Mouse (Mus musculus) kidney, embryonic 14.5 days (tissue): ENCODE results near the gene N4bp1. TPM values are rescaled to one million over a fixed set of nuclear protein-coding genes. Genes with fewer than 3 reads are reported as not detected.
A peak's percentile ranks its signal among the peaks of the same experiment; 100 is the strongest.

ENCODE experiments used
- ATAC-seq: fragments of 200-750 bp; cut with Nextera tagmentation; 2 replicates; pipeline ENCODE4 v1.8.0; 2017; ENCODE audit warnings: moderate number of reproducible peaks, mild to moderate bottlenecking, moderate TSS enrichment, moderate library complexity; ENCODE audit not compliant: low FRiP score, low TSS enrichment
- H3K27ac ChIP-seq: fragments of 300-500 bp; sonication (generic); 2 replicates; pipeline ENCODE4 v1.5.1; 2014; ENCODE audit warnings: low read depth, mild to moderate bottlenecking, low read length, moderate library complexity, mixed read lengths
- H3K27me3 ChIP-seq: fragments of 300-500 bp; sonication (generic); 2 replicates; pipeline ENCODE4 v1.6.1; 2014; ENCODE audit warnings: mild to moderate bottlenecking, low read length; ENCODE audit not compliant: control insufficient read depth, insufficient read depth
- H3K36me3 ChIP-seq: fragments of 300-500 bp; sonication (generic); 2 replicates; pipeline ENCODE4 v1.6.1; 2014; ENCODE audit warnings: low read length, mixed read lengths; ENCODE audit not compliant: control insufficient read depth, insufficient read depth
- H3K4me1 ChIP-seq: fragments of 300-500 bp; sonication (generic); 2 replicates; pipeline ENCODE4 v1.6.1; 2014; ENCODE audit warnings: low read length, mixed read lengths; ENCODE audit not compliant: control insufficient read depth, insufficient read depth
- H3K4me2 ChIP-seq: fragments of 300-500 bp; sonication (generic); replicated peaks from 2 replicates; pipeline ENCODE4 v1.6.1; 2014; ENCODE audit warnings: low read depth, mild to moderate bottlenecking, low read length
- H3K4me3 ChIP-seq: fragments of 300-500 bp; sonication (generic); 2 replicates; pipeline ENCODE4 v1.5.1; 2014; ENCODE audit warnings: mild to moderate bottlenecking, low read length
- H3K9ac ChIP-seq: fragments of 300-500 bp; sonication (generic); 2 replicates; pipeline ENCODE4 v1.6.1; 2014; ENCODE audit warnings: low read depth, mild to moderate bottlenecking, low read length, moderate library complexity
- H3K9me3 ChIP-seq: fragments of 300-500 bp; sonication (generic); 2 replicates; pipeline ENCODE4 v1.6.1; 2016; ENCODE audit warnings: low read length; ENCODE audit not compliant: control insufficient read depth
- WGBS: fragments of 180-500 bp; shearing (Covaris S2); extraction: QIAGEN DNeasy Blood & Tissue Kit; methylation state at CpG from one replicate; pipeline ENCODE4 v1.1.7; 2014; 5-methylcytosine and 5-hydroxymethylcytosine counted together
- polyA plus RNA-seq: library from polyadenylated mRNA; unstranded; fragments of >200 nt; fragmentation: Nextera tagmentation; extraction: Ambion mirVana; gene quantifications from 2 replicates; pipeline ENCODE4 v1.2.1, GENCODE M21; 2014

The N4bp1 gene
- polyA plus RNA-seq = 11.7 and 13.2 TPM in 2 replicates

DNA sequence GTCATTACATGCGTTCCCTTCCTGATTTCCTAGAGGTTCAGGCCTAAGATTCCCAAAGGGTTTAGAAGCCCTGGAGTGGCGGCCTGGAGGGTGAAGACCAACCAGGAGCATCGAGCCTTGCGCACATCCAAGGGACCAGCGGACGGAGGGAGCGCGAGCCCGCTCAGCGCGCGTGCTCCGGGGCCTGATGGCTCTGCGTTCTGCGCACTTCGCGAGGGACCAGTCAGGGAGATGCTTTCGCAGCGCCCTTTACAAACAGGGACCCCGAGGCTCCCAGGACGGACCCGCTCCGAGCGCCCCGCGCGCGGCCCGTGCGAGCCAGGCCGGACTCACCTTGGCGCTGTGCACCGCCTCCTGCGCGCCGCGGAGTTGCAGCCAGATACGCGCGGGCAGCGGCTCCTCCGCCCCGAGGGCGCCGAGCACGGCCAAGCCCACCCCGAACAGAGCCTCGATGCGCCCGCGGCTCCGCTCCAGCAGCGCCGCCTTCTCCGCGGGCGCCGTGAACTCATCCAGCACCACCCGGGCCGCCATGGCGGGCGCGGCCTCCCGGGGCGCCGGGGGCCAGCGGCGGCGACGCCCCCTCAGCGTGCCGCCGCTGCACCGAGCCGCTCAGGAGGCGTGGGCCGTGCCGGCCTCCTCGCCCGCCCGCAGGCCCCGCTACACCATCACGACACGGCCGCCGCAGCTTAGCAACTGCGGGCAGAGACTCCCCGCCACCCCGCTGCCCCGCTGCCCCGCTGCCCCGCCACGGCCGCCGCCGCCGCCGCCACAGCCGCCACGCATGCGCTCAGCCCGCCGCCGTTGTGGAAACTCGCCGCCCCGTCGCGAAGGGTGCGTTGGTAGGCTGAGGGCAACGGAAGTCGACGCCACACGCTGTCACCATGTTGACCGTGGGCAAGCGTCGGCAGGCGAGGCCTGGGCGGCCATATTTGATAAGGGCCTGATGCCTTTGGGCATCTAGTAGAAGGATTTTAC, at the start of gene N4bp1:
N4bp1 (minus strand) TSS at position 770 of the 975 bp plus-strand sequence.
- peaks cover 3% of the 10 kb centered on the region; the same call in 1 of the 2 replicates for H3K36me3 ChIP-seq
- under 1% methylated on average over 93 of the region's 119 CpGs for WGBS
- peak within 1 kb of the TSS; percentile 92 for H3K9ac ChIP-seq
- H3K27ac ChIP-seq = peak within 1 kb of the TSS; percentile 85
- H3K9me3 ChIP-seq = no peaks in the 10 kb centered on the region
- no peaks in the 10 kb centered on the region for H3K27me3 ChIP-seq
- H3K4me1 ChIP-seq = peaks cover 23% of the 10 kb centered on the region
- H3K4me2 ChIP-seq = peak within 1 kb of the TSS; percentile 63
- ATAC-seq = peak; percentile 93
- H3K4me3 ChIP-seq = peak within 1 kb of the TSS; percentile 93

DNA sequence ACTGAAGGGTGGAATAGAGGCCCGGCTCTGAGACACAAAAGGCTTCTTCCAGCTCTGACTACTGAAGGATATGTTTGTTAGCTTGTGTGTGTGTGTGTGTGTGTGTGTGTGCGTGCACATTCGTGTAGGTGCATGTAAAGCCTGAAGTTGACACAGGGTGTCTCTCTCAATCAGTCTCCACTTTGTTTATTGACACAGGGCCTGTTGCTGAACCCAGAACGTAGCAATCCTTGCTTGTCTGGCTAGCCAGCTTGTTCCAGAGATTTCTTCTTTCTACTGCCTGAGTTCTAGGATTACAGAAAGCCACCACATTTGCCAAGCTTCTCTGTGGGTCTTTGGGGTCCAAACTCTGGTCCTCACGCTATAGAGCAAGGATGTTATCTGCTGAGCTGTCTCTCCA, 49.8 kb upstream of the N4bp1 start:
- Histone ChIP-seq H3K9me3 (no peaks in the 10 kb centered on the region), H3K4me2 (no peak overlapping the region), H3K36me3 (no peaks in the 10 kb centered on the region), H3K27me3 (no peaks in the 10 kb centered on the region), H3K27ac (no peak overlapping the region), H3K4me1 (no peaks in the 10 kb centered on the region), H3K9ac (no peak overlapping the region), H3K4me3 (no peak overlapping the region)
- WGBS = 70% methylated on average over 5 of the region's 5 CpGs
- ATAC-seq = no peak

DNA sequence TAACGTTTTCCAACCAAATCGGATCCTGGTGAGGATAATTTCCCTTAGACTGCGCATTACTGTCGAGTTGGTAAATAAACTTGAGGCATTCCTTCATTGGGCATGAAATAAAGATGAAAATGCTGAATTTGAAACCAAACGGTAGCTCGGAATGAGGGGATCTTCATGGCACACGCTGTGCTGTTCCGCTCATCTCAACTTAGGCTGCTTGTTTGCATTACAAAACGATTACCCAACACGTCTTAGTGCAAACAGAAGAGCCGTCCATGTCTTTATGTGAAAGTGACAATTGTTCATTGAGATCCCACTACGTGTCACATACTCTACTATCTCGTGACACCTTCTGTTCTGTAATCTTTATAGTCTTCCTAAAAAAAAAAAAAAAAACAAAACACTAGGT, 49.3 kb upstream of the N4bp1 start:
- Histone ChIP-seq H3K9ac (no peak overlapping the region), H3K4me1 (no peaks in the 10 kb centered on the region), H3K9me3 (no peaks in the 10 kb centered on the region), H3K36me3 (no peaks in the 10 kb centered on the region), H3K4me3 (no peak overlapping the region), H3K27me3 (no peaks in the 10 kb centered on the region), H3K27ac (no peak overlapping the region), H3K4me2 (no peak overlapping the region)
- no peak for ATAC-seq
- WGBS = 60% methylated on average over 13 of the region's 13 CpGs

DNA sequence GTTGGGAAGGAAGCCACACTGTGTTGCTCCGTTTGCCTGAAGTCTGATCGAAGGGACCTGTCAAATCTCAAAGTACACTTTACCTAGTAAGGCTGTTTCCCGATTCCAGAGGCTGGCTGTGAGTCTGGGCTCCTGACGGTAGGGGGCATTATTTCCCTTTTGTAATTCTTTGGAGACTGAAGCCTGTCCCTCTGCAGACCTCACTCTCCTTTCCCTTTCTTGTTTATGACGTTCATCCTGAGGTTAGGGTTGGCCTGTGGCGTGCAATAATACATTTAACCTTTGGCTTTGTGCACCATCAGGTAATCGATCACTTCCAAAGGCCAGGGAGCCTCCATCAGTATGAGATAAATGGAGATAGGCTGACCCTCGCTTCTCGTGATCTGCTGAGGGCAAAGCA, 48.8 kb upstream of the N4bp1 start:
- no peak overlapping the region for H3K4me3 ChIP-seq

DNA sequence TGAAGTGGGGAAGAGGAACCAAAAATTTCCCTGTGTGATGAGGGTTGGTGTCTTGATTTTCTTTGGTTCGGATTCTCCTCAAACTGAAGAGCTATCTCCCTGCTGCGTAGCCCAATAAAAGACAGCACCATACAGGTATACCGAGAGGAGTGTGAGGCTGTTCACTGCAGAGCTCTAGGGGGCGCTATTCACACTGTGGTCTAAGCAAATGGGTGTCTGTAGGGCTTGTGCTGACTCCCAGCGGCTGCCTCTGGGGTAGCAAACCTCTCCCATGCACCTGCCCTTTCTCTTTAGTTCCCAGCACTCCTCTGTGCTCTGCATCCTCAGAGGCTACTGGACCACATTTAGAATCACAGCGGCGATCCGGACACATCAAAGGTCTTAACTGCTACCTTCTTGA, 41.2 kb upstream of the N4bp1 start:
- no peak overlapping the region for H3K9ac ChIP-seq
- no peak overlapping the region for H3K4me2 ChIP-seq
- 65% methylated on average over 8 of the region's 8 CpGs for WGBS
- H3K4me3 ChIP-seq = no peak overlapping the region
- H3K9me3 ChIP-seq = no peaks in the 10 kb centered on the region
- H3K27me3 ChIP-seq = no peaks in the 10 kb centered on the region
- no peak for ATAC-seq
- H3K36me3 ChIP-seq = no peaks in the 10 kb centered on the region
- H3K27ac ChIP-seq = no peak overlapping the region
- no peaks in the 10 kb centered on the region for H3K4me1 ChIP-seq

More for the DNA sequence above, 48.8 kb upstream of the N4bp1 start:
- Histone ChIP-seq H3K27me3 (no peaks in the 10 kb centered on the region), H3K9ac (no peak overlapping the region), H3K36me3 (no peaks in the 10 kb centered on the region), H3K9me3 (no peaks in the 10 kb centered on the region), H3K4me1 (no peaks in the 10 kb centered on the region), H3K27ac (no peak overlapping the region), H3K4me2 (no peak overlapping the region; the same call in 1 of the 2 replicates)
- ATAC-seq = no peak
- WGBS = 7% methylated on average over 9 of the region's 9 CpGs

DNA sequence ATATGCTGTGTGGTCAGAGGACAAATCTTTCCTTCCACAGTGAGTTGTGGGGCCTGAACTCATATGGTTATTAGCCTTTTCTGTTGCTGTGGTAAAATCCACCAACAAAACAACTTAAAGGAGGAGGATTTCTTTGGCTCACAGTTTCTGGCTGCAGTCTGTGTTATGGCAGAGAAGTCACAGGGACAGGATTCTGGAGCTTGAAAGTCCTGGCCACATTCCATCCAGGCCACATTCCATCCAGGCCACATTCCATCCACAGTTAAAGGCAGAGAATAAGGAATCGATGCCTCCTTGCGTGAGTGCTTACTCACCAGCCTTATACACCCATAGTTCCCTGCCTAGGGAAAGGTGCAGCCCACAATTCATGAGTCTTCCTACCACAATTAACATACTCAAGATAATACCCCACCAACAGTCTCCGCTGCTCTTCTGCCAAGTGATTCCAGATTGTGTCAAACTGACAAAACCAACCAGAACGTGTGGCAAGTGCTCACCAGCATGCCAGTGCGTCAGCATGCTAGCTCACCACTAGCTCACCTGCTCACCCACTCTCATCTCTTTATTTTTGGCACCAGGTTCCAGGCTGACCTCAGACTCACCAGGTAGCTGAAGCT, 38.3 kb upstream of the N4bp1 start:
- Histone ChIP-seq H3K36me3 (no peaks in the 10 kb centered on the region), H3K27ac (no peak overlapping the region), H3K4me1 (no peaks in the 10 kb centered on the region), H3K4me2 (no peak overlapping the region), H3K9ac (no peak overlapping the region), H3K4me3 (no peak overlapping the region), H3K27me3 (no peaks in the 10 kb centered on the region), H3K9me3 (no peaks in the 10 kb centered on the region)
- ATAC-seq = no peak
- 83% methylated on average over 5 of the region's 5 CpGs for WGBS

DNA sequence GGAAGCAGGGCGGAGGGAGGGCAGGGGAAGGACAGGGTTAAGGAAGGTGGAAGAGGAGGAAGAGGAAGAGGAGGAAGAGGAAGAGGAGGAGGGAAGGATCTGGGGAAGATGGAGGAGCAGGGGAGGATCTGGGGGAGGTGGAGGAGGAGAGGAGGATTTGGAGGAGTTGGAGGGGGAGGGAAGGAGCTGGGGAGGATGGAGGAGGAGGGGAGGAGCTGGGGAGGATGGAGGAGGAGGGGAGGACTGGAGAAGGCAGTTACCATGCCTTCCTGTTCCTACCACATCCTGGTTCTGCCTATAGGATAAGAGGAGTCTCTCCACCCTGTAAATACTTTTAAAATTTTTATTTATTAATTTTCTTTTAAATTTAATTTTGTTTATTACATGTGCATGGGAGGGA, 37.6 kb upstream of the N4bp1 start:
- 100% methylated on average over 1 of the region's 1 CpGs for WGBS
- no peak overlapping the region for H3K27ac ChIP-seq
- no peaks in the 10 kb centered on the region for H3K9me3 ChIP-seq
- H3K4me3 ChIP-seq = no peak overlapping the region
- no peaks in the 10 kb centered on the region for H3K4me1 ChIP-seq
- ATAC-seq = no peak
- no peak overlapping the region for H3K9ac ChIP-seq
- no peaks in the 10 kb centered on the region for H3K36me3 ChIP-seq
- H3K4me2 ChIP-seq = no peak overlapping the region
- no peaks in the 10 kb centered on the region for H3K27me3 ChIP-seq

DNA sequence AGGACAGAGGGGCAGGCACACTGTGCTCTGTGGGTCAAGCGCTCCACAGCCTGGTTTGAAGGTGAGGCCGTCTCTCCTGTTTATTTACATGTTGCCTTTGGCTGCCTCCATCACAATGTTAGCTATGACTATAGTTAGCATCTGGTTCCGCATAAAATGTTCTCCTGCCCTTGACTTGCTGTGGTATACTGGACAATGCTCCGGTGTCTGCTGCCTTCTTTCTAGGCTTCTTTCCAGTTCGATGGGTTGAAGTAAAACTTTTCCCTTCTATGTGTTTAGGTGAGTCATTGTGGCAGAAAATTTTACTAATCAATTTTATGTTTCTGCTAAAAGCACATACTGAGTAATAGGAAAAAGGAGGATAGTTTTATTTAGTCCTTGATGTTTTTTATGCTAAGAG, 37.1 kb upstream of the N4bp1 start:
- Histone ChIP-seq H3K4me3 (no peak overlapping the region), H3K4me1 (no peaks in the 10 kb centered on the region), H3K9me3 (no peaks in the 10 kb centered on the region), H3K27ac (no peak overlapping the region), H3K36me3 (no peaks in the 10 kb centered on the region), H3K9ac (no peak overlapping the region), H3K27me3 (no peaks in the 10 kb centered on the region), H3K4me2 (no peak overlapping the region)
- no peak for ATAC-seq
- WGBS = 75% methylated on average over 5 of the region's 5 CpGs

DNA sequence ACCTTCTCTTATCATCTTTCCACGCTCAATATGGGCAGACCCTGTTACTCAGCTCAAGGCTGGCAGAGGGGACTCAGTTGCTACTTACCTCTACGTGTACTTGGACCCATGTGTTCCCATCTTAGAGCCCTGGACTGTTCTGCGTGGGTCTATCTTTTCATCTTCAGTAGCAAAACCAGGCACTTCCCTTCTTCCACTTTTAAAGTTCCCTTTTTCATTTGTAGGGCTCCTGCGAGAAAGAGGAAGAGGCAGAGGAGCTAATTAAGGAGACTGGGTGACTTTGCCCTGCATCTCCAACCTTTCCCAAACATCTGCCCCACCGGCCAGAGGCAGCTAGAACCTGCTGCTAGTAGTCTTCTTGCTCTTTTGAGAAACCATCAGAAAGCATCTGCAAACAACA, 35.9 kb upstream of the N4bp1 start:
- Histone ChIP-seq H3K4me2 (no peak overlapping the region), H3K36me3 (no peaks in the 10 kb centered on the region), H3K9ac (no peak overlapping the region), H3K27ac (no peak overlapping the region), H3K4me1 (no peaks in the 10 kb centered on the region), H3K9me3 (no peaks in the 10 kb centered on the region), H3K27me3 (no peaks in the 10 kb centered on the region), H3K4me3 (no peak overlapping the region)
- no peak for ATAC-seq
- 75% methylated on average over 5 of the region's 5 CpGs for WGBS
